Mouse (Mus musculus): ENCODE measurements at regions not wholly inside any gene's neighbourhood (a gene's known extent, or its start where the extent isn't known, plus 50 kb on each side); places are given as distances from the start of the nearest gene placed in this dataset.
"Not testable (repeated sequence)": the region's sequence is repeated elsewhere in the genome, so short reads cannot be mapped to it uniquely, and the experiment has no call there.

DNA sequence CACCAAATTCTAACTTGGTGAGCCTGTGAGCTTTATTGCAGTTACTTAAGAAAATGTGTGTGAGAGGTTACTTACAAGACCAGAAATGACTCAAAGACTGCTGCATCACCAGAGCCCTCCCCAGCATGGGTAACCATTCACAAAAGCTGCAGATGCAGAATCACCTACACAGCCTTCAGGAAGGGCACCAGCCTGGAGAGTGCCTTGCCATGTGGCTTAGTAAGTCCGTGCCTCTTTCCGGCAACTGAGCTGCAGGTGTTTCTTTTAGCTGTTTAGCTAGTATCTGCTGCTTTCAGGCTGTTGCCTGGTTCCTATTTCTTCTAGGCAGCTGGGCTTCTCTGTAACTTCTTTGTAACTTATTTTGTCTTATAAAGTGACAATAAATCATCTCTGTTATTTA is 213.2 kb upstream of the Stxbp6 start:
- ATAC-seq (ENCODE audit: insufficient number of reproducible peaks, low FRiP score, low TSS enrichment), result no peak

DNA sequence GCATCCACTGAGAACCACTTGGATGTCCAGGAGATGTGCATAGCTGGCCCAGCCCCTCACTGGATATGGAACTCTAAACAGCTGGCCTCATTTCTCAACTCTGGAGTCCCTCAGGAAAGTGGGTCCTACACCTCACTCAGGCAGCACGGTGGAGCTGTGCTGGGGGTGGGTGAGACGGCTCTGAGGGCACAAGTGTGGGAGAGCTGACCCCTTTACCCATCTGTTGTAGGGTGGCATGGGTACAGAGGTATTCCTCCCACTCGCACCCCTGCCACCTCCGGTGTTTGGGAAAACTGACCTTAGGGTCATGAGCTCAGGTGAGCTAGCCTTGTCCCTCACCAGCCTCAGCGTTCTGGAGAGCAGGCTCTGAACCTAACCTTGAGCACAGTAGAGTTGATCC is 181.8 kb upstream of the Stxbp6 start:
- no peak for ATAC-seq (ENCODE audit: insufficient number of reproducible peaks, low FRiP score, low TSS enrichment)

DNA sequence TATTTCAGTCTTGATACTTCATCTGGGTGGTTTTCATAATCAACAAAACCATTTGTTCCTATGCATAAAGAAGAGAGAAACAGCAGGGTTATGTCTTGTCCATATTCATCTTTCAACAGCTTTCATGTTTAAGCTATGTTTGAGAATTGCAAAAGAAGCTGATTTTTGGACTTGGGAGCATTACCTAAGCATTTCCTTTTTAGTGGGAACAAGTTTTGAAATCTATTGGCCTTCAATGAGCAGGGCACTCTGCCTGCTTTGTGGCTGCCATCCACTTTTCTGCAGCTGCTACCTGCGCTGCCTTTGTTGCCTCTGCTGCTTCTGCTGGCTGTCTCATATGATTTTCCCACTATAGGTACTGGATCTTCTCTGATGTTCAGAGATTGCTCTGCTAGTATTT is 136.6 kb upstream of the Stxbp6 start:
- ATAC-seq (ENCODE audit: insufficient number of reproducible peaks, low FRiP score, low TSS enrichment), result no peak

DNA sequence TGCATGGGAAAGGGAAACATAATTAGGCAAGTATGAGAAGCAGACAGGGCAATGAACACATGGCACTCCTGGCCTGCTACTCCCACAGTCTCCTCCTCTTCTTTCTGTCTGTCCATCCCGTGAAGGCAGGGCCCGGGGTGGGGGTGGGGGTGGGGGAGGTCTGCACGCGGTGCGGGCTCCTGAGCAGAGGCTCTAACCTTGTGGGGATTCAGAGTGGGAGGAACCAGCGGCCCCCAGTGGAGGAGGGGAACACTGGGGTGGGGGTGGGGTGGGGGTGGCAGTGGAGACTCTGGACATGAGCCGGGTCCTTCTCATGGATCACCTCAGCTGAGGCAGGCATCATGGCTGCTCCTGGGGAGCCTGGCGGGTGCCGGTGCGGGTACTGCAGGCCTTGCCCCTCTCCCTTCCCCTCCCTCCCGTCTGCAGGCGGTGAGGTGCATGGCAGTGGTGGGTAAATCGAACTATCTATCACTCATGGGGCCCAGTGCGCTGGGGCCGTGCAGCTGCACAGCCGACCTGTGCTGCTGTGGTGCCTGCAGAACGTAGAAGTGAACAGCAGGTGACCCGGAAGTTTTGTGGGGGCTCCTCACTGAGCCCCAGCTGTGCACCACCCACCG is 120.9 kb upstream of the Stxbp6 start:
- 0 out of 2 replicates have a peak, but pooled peaks have one; percentile 26 for ATAC-seq (ENCODE audit: insufficient number of reproducible peaks, low FRiP score, low TSS enrichment)

DNA sequence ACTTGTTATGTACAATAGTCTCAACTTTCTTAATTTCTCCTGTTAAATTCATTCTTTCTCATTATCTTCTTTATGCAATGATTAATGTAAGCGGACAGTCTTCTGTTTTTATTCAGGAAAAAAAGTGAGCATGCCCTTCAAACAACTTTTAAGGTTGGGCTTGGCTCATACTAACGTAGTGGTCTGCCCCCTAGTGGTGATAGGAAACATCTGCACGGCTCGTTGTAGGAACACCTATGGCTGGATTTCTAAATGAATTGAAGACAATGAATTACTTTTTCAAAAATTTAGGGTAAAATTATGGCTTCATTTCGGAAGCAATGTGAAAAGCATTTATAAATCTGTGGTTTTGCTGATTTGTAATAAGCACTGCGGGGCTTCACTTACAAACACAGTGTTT is 112.6 kb upstream of the Stxbp6 start:
- no peak for ATAC-seq (ENCODE audit: insufficient number of reproducible peaks, low FRiP score, low TSS enrichment)

DNA sequence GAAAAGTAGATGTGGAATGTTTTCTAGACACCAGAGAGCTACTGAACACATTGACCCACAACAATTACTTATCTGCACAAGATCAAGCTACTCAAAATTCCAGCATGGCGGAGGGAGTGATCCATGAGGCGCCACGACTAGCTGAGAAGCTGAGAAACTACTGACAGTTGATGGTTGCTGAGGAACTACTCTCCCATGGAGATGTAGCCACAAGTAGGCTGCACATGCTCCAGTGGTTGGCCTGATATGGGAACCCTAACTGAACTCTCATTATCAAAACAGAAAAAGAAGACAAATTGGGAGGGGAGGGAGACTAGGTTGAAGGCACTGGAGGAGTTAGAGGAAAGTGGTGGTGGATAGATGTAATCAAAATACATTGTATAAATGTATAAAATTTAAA is 110.0 kb upstream of the Stxbp6 start:
- ATAC-seq (ENCODE audit: insufficient number of reproducible peaks, low FRiP score, low TSS enrichment), result no peak

DNA sequence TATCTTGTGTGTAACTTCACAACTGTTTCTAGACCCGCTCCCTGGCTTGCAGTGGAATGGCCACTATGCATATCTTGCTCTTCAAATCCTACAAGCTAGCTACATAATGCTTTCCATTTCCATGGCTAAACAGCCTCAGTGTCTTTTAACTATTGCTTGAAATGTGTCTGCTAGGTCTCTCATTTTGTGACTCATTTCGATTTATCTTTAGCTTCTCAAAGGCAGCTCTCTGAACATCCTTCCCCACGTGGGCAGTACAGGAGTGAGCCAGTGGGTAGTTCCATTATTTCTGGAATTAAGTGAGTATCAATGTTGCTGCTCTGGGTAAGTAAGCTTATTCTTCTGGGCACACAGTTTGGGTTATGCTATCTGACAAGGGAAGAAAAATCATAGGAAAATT is 102.9 kb upstream of the Stxbp6 start:
- ATAC-seq (ENCODE audit: insufficient number of reproducible peaks, low FRiP score, low TSS enrichment), result no peak

DNA sequence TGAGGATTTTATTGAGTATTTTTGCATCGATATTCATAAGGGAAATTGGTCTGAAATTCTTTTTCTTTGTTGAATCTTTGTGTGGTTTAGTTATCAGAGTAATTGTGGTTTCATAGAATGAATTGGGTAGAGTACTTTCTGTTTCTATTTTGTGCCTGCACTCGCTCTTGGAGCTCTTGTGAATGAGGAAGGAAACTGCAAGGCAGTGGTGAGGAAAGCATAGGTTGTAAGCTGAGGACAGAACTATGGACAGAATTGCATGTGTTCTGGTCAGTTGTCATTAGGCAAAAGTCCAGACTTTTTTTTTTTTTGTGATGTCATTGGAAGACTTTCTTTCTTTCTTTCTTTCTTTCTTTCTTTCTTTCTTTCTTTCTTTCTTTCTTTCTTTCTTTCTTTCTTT is 100.8 kb upstream of the Stxbp6 start:
- ATAC-seq (ENCODE audit: insufficient number of reproducible peaks, low FRiP score, low TSS enrichment), result not testable (repeated sequence)

DNA sequence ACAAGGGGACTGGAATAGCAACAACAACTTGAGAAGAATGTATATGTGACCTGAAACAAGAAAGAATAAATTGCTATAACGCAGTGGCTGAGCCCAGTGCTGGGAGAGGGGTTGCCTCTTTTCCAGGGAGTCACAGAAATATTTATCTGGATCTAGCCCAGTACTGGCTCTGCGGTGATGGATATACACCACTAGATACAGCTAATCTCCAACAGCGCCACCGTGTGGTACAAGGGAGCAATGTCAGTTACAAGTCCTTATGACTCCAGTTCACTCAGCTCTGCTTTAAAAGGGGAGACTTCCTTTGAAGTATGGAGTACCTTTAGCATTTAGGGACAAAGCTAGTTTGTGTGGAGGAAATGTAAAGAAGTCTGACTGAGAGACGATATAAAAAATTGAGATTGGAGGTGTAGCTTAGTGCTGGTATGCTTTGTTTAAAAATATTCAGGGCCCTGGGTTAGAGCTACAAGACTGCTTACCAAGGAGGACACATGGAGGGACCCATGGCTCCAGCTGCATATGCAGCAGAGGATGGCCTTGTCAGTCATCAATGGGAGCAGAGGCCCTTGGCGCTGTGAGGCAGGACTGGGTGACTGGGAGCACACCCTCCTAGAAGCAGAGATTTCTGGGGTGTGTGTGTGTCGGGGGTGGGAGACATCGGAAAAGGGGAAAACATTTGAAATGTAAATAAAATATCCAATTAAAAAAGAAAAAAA is 97.6 kb upstream of the Stxbp6 start:
- peak; percentile 87; the same call in 1 of the 2 replicates for ATAC-seq (ENCODE audit: insufficient number of reproducible peaks, low FRiP score, low TSS enrichment)

DNA sequence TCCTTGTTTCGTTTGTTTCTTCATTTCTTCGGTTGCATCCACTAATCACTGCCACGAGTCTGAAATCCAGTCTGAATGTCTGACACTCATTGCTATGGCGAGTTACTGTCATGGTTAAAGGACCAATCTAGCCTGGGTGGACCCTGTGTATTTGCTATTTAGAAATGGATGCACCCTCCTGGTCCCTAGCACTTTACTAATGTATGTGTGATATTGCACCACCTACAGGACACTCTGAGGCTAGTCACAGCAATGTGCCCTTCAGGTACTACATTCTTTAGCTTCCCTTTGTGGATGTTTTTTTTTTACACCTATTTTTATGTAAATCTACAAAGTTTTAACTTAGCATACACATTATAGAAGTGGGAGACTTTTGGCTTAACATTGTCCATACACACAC is 87.5 kb upstream of the Stxbp6 start:
- no peak for ATAC-seq (ENCODE audit: insufficient number of reproducible peaks, low FRiP score, low TSS enrichment)

DNA sequence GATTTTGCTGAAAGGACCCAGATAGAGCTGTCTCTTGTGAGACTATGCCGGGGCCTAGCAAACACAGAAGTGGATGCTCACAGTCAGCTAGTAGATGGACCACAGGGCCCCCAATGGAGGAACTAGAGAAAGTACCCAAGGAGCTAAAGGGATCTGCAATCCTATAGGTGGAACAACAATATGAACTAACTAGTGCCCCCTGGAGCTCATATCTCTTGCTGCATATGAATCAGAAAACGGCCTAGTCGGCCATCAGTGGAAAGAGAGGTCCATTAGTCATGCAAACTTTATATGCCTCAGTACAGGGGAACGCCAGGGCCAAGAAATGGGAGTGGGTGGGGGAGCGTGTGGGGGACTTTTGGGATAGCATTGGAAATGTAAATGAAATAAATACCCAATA is 87.1 kb upstream of the Stxbp6 start:
- not testable (repeated sequence) for ATAC-seq (ENCODE audit: insufficient number of reproducible peaks, low FRiP score, low TSS enrichment)

DNA sequence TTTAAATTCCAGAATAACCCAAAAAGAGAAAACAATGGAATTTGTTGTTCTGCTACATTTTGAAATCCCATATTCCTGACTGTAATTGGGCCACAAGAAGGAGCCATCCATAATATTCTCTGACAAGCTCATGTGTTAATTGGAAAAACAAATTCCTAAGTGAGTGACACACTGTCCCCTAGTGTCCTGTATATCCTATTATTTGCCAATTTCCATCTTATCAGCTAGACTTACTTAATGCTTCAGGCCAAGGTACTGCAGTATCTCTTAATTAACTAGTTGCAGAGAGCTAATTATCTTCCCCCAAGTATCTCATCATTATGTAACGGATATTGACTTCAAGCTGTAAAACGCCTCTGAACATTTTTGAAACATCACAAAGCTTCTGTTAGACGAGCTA is 84.5 kb upstream of the Stxbp6 start:
- no peak for ATAC-seq (ENCODE audit: insufficient number of reproducible peaks, low FRiP score, low TSS enrichment)

DNA sequence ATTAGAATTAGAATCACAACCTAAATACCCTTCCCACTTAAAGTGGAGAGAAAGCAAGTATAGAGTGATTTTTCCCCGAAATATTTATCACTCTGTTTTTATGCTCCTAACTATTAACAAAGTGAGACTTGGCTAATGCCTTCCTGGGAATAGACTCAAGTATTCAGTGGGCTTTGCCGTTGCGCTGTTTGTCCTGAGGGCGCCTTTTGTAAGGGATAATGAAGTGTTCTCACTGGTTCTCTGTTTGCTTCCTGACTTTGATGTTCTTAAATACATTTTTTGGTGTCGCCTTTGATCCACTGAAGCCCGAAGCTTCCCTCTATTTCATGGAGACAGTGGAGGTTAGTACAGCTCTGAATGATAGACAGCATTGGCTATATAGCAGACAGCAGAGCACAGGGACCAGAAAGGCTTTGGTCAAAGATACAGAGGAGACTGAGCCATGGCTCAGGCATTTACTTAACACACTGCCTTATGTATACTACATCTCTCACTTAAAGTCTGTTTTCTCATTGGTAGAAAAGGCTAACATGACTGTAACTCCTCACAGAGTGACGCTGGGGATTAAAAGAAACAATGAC is 63.0 kb upstream of the Stxbp6 start:
- ATAC-seq (ENCODE audit: insufficient number of reproducible peaks, low FRiP score, low TSS enrichment), result no peak

DNA sequence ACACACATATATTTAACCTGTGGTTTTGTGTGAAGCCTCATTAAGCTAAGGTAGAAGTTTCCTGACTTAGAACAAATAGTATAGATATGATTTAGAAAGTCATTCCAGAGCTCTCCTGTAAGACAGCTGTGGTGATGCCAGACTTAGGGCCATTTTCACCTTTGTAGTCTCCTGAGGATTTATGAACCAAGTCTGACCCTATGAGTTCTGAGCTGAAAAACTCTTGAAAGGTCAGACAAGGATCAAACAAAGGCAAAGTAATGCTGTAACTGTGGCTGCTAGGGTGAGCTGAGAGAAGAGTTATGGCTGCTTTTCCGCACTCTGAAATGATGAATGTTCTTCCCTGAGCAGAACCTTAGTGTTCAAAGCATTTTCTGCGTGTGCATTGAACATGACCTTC is 58.9 kb upstream of the Stxbp6 start:
- no peak for ATAC-seq (ENCODE audit: insufficient number of reproducible peaks, low FRiP score, low TSS enrichment)

DNA sequence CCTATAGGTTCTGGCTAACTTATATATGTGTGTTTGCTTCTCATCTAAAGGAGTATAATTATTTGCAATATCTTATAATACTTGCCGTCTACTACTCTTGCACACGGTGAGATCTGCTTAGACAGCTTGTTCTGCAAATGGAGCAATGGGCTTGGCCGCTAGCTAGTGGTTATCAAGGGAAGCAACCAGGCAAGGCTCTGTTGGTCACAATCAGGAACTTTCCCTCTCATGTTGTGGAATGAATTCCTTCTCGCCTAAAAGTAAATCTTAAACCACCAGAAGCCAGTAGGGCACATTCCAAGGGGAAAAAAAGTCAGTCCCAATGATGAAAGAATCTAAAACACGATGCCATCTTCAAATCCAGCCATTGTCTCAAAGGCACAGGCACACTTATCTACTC is 56.6 kb upstream of the Stxbp6 start:
- no peak for ATAC-seq (ENCODE audit: insufficient number of reproducible peaks, low FRiP score, low TSS enrichment)

DNA sequence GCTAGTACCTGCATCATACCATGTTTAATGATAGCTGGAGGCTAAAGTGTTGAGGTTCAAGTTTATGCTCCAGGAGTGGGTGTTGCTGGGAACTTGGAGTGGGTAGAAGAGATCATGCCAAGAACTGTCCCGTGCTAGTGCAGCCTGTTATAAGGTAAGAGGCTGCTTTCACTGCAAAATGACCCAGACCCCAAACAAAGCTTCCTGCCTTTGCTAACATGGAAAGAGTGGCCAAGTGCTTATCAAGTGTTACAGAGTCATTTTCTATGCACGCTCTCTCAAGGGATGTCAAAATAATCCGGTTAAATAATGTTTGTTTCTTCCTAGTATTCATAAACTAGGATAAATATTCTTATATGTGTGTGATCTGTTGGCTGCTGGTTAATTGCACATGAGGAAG is 51.4 kb upstream of the Stxbp6 start:
- no peak for ATAC-seq (ENCODE audit: insufficient number of reproducible peaks, low FRiP score, low TSS enrichment)

All from cerebellum, adult (tissue).